Mouse (Mus musculus) neural tube, embryonic 15.5 days (tissue): Measurements from ENCODE around the gene Myo7a. TPM values are rescaled to one million over a fixed set of nuclear protein-coding genes. Genes with fewer than 3 reads are reported as not detected.

Experiments used
- ATAC-seq: fragments of 200-750 bp; cut with Nextera tagmentation; 2 replicates; pipeline ENCODE4 v1.8.0; 2017; ENCODE audit warnings: mild to moderate bottlenecking, moderate TSS enrichment, moderate library complexity; ENCODE audit not compliant: low FRiP score
- H3K27ac ChIP-seq: fragments of 300-500 bp; sonication (generic); replicated peaks from 2 replicates; pipeline ENCODE4 v1.5.1; 2015; ENCODE audit warnings: mild to moderate bottlenecking, inconsistent platforms
- H3K27me3 ChIP-seq: fragments of 300-500 bp; sonication (generic); replicated peaks from 2 replicates; pipeline ENCODE4 v1.6.1; 2015; ENCODE audit warnings: inconsistent platforms
- H3K36me3 ChIP-seq: fragments of 300-500 bp; sonication (generic); 2 replicates; pipeline ENCODE4 v1.6.1; 2015; ENCODE audit warnings: inconsistent platforms
- H3K4me1 ChIP-seq: fragments of 300-500 bp; sonication (generic); 2 replicates; pipeline ENCODE4 v1.6.1; 2015; ENCODE audit warnings: inconsistent platforms
- H3K4me2 ChIP-seq: fragments of 300-500 bp; sonication (generic); 2 replicates; pipeline ENCODE4 v1.6.1; 2015; ENCODE audit warnings: inconsistent platforms, mild to moderate bottlenecking, moderate library complexity
- H3K4me3 ChIP-seq: fragments of 300-500 bp; sonication (generic); replicated peaks from 2 replicates; pipeline ENCODE4 v1.5.1; 2015; ENCODE audit warnings: mild to moderate bottlenecking, inconsistent platforms
- H3K9ac ChIP-seq: fragments of 300-500 bp; sonication (generic); replicated peaks from 2 replicates; pipeline ENCODE4 v1.6.1; 2015; ENCODE audit warnings: mild to moderate bottlenecking, inconsistent platforms
- H3K9me3 ChIP-seq: fragments of 300-500 bp; sonication (generic); replicated peaks from 2 replicates; pipeline ENCODE4 v1.6.1; 2016; ENCODE audit warnings: inconsistent platforms
- WGBS: fragments of 180-500 bp; shearing (Covaris S2); methylation state at CpG from one replicate; pipeline ENCODE4 v1.1.7; 2015; ENCODE audit warnings: mixed read lengths; 5-methylcytosine and 5-hydroxymethylcytosine counted together
- polyA plus RNA-seq: library from polyadenylated mRNA; unstranded; fragments of >200 nt; fragmentation: Nextera tagmentation; extraction: Ambion mirVana; gene quantifications from 2 replicates; pipeline ENCODE4 v1.2.1, GENCODE M21; 2015

Gene Myo7a
- polyA plus RNA-seq, 1 experiment from 2014 or later = 16.0 TPM

DNA sequence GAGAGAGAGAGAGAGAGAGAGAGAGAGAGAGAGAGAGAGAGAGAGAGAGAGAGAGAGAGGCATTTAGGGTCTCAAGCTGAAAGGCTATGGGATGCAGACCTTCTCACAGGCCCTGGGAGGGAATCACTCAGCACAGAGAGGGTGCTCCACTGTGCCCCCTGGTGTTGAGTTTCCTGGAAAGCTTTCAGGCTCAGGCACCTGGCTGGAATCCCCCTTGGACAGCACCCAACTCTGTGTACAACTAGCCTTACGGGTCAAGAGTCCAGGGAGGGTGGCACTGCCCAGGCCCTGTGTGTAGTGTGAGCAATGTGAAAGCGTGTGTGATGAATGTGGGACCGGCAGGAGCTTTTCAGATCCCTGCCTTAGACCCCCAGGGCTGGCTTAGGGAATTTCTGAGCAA lies 21.9 kb upstream of the Myo7a start:
- Histone ChIP-seq H3K36me3 (peaks cover 6% of the 10 kb centered on the region; the same call in 1 of the 2 replicates), H3K4me1 (peaks cover 33% of the 10 kb centered on the region), H3K4me3 (no peak overlapping the region), H3K27me3 (no peaks in the 10 kb centered on the region), H3K9me3 (no peaks in the 10 kb centered on the region), H3K4me2 (no peak overlapping the region), H3K27ac (peak overlapping the region; percentile 51; the same call in 1 of the 2 replicates), H3K9ac (no peak overlapping the region)
- ATAC-seq = no peak
- WGBS = 65% methylated on average over 3 of the region's 3 CpGs

DNA sequence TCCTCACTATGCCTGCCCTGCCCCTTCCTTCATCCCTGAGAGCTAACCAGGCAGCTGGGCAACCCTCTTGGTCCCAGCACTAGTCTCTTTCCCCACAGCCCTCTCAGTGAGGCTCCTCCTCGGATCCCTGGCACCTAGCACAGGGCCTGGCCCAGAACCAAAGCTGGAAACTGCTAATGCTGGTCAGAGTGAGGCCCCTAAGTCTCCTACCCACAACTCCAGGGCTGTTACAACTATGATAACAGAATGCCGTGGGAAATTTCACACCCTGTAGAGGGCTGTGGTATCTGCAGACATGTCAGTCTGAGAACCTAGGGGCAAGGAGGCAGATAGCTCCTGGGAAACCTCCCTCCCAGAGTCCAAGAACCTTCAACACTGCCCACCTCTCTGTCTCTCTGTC lies 21.3 kb upstream of the Myo7a start:
- Histone ChIP-seq H3K36me3 (peaks cover 8% of the 10 kb centered on the region; the same call in 1 of the 2 replicates), H3K27me3 (no peaks in the 10 kb centered on the region), H3K9ac (no peak overlapping the region), H3K4me1 (peaks cover 33% of the 10 kb centered on the region), H3K4me3 (no peak overlapping the region), H3K4me2 (no peak overlapping the region), H3K9me3 (no peaks in the 10 kb centered on the region), H3K27ac (no peak overlapping the region)
- ATAC-seq = no peak
- 54% methylated on average over 2 of the region's 2 CpGs for WGBS

DNA sequence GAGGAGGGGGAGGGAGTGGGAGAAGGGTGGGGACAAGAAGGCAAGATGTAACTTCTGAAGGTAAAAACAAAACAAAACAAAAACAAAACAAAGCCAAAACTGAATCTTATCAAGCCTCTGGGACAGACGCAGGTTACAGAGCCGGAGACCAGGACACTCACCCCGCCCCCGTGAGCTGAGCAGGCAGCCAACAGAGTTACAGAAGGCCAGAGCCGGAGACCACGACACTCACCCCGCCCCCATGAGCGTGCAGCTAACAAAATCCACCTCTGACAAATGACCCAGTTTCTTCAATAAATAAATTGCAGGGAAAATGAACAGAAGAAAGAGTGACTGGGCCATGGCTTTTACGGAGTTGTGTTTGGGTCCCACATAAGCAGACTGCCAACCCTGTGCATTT lies 19.9 kb upstream of the Myo7a start:
- Histone ChIP-seq H3K27ac (no peak overlapping the region), H3K36me3 (peaks cover 9% of the 10 kb centered on the region; the same call in 1 of the 2 replicates), H3K9ac (no peak overlapping the region), H3K4me1 (peaks cover 28% of the 10 kb centered on the region), H3K9me3 (no peaks in the 10 kb centered on the region), H3K4me3 (no peak overlapping the region), H3K4me2 (no peak overlapping the region), H3K27me3 (no peaks in the 10 kb centered on the region)
- no peak for ATAC-seq
- WGBS = 27% methylated on average over 9 of the region's 9 CpGs

DNA sequence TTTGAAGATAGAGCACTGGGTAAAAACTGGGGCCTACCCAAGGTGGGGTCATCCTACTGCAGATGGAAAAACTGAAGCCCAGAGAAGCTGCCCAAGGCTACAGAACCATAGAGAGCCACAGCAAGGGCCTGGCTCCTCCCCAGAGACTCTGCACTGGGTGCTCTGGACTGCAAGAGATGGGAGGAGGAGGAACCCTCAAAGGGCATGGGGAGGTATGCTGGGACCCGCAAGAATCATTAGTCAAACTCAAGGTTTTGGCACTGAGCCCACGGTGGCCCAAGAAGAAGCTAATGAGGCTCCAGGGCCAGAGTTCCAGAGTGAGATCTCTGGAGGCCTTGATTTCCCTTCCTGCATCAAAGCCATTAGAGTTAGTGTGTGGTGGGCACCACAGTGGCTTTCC lies 18.7 kb upstream of the Myo7a start:
- Histone ChIP-seq H3K4me3 (no peak overlapping the region), H3K36me3 (peaks cover 9% of the 10 kb centered on the region; the same call in 1 of the 2 replicates), H3K4me1 (peaks cover 28% of the 10 kb centered on the region), H3K9me3 (no peaks in the 10 kb centered on the region), H3K27ac (no peak overlapping the region), H3K4me2 (no peak overlapping the region), H3K27me3 (no peaks in the 10 kb centered on the region), H3K9ac (no peak overlapping the region)
- 64% methylated on average over 2 of the region's 2 CpGs for WGBS
- ATAC-seq = no peak

DNA sequence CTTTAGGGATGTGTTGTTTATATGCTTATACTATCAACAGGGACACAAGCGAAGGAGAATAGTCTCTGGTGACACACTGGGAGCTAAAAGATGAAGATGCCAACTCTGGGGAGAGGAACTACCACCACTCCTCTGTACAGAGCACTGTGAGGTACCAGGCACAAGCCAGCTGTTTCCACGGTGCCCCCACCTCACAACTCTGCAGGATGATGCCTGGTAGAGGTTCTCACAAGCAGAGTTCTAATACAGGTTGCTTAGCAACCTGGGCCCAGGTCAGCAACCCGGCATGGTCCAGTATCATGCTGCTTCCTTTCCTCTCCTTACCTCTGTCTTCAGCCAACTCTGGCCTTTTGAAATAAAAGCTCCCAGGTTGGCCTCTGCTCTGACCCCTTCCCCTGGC lies 18.3 kb upstream of the Myo7a start:
- Histone ChIP-seq H3K4me3 (no peak overlapping the region), H3K27ac (no peak overlapping the region), H3K36me3 (peaks cover 12% of the 10 kb centered on the region; the same call in 1 of the 2 replicates), H3K9me3 (no peaks in the 10 kb centered on the region), H3K9ac (no peak overlapping the region), H3K27me3 (no peaks in the 10 kb centered on the region), H3K4me2 (no peak overlapping the region), H3K4me1 (peaks cover 28% of the 10 kb centered on the region)
- no peak for ATAC-seq
- 35% methylated on average over 3 of the region's 3 CpGs for WGBS

DNA sequence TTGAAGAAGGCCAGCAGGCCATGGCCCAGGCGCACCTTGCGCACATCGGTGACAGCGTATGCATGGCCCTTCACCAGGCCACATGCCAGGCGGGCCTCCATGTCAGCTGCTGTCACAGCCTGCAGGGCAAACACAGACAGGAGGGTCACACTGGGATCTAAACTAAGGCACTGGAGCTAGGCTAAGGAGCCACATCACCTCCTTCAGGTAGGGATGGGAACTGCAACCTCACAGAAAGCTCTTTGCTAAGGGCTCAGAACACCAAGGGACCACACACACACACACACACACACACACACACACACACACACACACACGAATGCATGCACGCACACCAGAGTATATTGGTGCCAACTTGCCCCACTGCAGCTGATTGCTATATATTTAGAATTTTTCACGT lies 12.4 kb upstream of the Myo7a start:
- Histone ChIP-seq H3K36me3 (peaks cover 55% of the 10 kb centered on the region), H3K4me1 (no peaks in the 10 kb centered on the region), H3K9ac (no peak overlapping the region), H3K27me3 (no peaks in the 10 kb centered on the region), H3K27ac (no peak overlapping the region), H3K9me3 (no peaks in the 10 kb centered on the region), H3K4me2 (no peak overlapping the region), H3K4me3 (no peak overlapping the region)
- ATAC-seq = no peak
- 94% methylated on average over 8 of the region's 8 CpGs for WGBS

DNA sequence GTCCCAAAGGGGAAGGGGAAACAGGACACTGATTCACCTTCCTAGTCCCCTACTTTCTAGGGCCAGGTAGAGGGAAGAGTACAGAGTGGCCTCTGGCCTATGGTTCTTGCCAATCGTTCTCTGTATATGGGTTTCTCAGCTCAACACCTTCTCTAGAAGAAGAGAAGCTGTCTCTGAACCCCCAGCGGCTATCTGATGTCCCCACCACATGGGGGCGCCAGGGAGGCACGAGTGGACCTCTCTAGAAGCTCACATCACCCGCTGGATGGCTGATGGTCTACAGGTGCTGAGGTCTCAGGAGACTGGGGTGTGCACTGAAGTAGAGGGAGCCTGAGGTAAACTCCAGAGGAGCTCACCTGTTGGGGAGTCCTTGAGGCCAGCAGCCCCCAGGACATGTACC lies 6.1 kb upstream of the Myo7a start:
- H3K36me3 ChIP-seq = peaks cover 52% of the 10 kb centered on the region

DNA sequence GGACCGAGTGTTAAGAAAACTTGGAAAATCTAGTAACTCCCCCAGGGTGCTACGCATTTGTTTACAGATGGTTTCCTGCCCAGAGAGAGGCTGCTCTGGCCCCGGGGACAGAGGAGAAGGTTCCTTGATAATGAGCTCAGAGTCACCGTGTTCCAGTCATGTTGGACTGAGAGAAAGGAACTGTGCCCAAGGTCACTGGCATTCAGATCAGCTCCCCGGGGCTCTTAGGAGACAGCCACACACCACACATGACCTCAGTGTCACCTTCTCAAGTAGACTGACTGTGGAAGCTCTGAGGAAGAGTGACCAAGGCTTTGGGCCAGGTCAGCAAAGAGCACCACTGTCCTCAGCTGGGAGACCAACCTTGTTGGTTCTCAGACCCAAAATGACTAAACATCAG lies 5.4 kb upstream of the Myo7a start:
- Histone ChIP-seq H3K9ac (no peak overlapping the region), H3K27me3 (no peaks in the 10 kb centered on the region), H3K4me3 (no peak overlapping the region), H3K4me1 (peaks cover 5% of the 10 kb centered on the region), H3K4me2 (no peak overlapping the region), H3K27ac (no peak overlapping the region), H3K9me3 (no peaks in the 10 kb centered on the region), H3K36me3 (peaks cover 44% of the 10 kb centered on the region)
- WGBS = 72% methylated on average over 5 of the region's 5 CpGs
- no peak for ATAC-seq

More for the DNA sequence above, 6.1 kb upstream of the Myo7a start:
- H3K9me3 ChIP-seq = no peaks in the 10 kb centered on the region
- 43% methylated on average over 5 of the region's 5 CpGs for WGBS
- H3K9ac ChIP-seq = no peak overlapping the region
- H3K4me1 ChIP-seq = peaks cover 3% of the 10 kb centered on the region
- no peaks in the 10 kb centered on the region for H3K27me3 ChIP-seq
- ATAC-seq = no peak
- no peak overlapping the region for H3K4me2 ChIP-seq
- H3K4me3 ChIP-seq = no peak overlapping the region
- H3K27ac ChIP-seq = no peak overlapping the region

DNA sequence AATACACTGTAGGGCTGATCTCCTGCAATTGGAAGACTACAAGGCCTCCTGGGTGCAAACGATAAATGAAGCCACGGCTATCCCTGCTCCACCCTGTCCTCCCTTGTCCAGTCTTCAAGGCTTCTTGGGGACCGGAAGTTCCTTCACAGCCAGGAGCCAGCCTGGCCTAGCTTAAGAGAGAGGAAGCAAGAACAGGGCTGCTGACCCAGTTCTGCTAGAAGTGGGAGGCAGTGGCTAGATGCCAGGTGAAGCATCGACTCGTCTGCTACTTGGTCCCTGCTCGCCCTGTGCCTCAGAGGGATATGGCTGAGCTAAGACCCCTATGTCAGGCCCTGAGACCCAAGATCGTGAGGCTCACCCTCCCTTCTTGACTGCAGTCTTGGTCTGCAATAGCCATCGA lies 2.3 kb upstream of the Myo7a start:
- WGBS = 84% methylated on average over 8 of the region's 8 CpGs
- no peak for ATAC-seq
- no peak overlapping the region for H3K4me3 ChIP-seq

DNA sequence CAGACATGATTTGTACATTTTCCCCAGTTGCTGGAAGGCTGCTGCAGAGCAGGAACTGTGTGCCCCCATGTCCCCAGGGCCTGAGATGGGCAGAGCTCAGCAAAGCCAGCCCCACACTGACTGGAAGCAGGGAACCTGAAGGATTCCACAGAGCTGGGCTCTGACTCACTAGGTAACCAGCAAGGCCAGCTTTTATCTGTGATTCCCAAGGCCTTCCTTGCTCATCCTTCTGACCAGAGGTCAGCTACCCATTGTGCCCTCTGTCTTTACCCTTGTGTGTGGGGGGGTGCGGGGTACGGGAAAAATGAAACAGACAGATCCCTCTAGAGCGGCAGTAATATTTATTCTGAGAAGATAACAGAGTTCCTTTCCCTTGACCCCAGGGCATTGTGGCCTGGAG lies 1.9 kb upstream of the Myo7a start:
- no peak overlapping the region for H3K27ac ChIP-seq
- H3K9ac ChIP-seq = no peak overlapping the region
- no peaks in the 10 kb centered on the region for H3K9me3 ChIP-seq
- H3K36me3 ChIP-seq = peaks cover 19% of the 10 kb centered on the region
- H3K4me2 ChIP-seq = no peak overlapping the region
- no peak overlapping the region for H3K4me3 ChIP-seq
- no peak for ATAC-seq
- 87% methylated on average over 3 of the region's 3 CpGs for WGBS
- no peaks in the 10 kb centered on the region for H3K27me3 ChIP-seq
- peaks cover 5% of the 10 kb centered on the region for H3K4me1 ChIP-seq

More for the DNA sequence above, 2.3 kb upstream of the Myo7a start:
- Histone ChIP-seq H3K36me3 (peaks cover 19% of the 10 kb centered on the region), H3K4me2 (no peak overlapping the region), H3K9ac (no peak overlapping the region), H3K27me3 (no peaks in the 10 kb centered on the region), H3K4me1 (peaks cover 5% of the 10 kb centered on the region), H3K27ac (no peak overlapping the region), H3K9me3 (no peaks in the 10 kb centered on the region)

DNA sequence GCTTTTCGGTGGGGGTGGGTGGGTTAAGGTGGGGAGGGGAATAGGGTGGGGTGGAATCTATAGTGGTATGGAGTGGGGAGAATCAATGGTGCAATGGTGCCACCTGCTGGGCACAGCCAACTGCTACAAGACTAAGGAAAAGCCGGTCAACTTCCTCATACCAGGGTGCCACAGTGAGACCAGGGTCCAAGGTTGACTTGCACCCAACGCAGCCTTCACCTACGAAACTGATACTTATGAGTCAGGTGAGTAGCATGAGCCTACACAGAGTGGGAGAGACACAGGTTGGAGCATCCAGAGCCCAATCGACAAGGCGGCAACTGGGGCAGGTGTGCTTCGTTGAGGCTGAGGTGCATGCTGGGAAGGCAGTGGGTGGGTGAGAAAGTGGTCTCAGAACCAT lies 1.0 kb upstream of the Myo7a start:
- Histone ChIP-seq H3K9me3 (no peaks in the 10 kb centered on the region), H3K27ac (no peak overlapping the region), H3K36me3 (peaks cover 11% of the 10 kb centered on the region), H3K4me2 (peak overlapping the region; percentile 58), H3K4me1 (peaks cover 5% of the 10 kb centered on the region), H3K27me3 (no peaks in the 10 kb centered on the region), H3K4me3 (peak overlapping the region; percentile 31), H3K9ac (no peak overlapping the region; the same call in 1 of the 2 replicates)
- peak; percentile 77 for ATAC-seq
- WGBS = 3% methylated on average over 7 of the region's 7 CpGs

DNA sequence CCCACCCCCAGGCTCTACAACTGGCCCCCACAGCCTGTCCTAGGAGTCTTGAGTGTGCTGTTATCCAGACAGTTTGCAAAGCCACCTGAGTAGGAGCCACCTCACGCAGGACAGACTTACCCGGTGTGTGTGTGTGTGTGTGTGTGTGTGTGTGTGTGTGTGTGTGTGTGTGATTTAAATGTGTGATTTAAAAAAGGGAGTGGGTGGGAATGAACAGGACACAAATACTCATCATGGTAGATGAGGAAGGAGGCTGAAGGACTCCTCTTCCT lies 573 bp upstream of the Myo7a start:
- Histone ChIP-seq H3K4me3 (no peak overlapping the region), H3K9me3 (no peaks in the 10 kb centered on the region), H3K27me3 (no peaks in the 10 kb centered on the region), H3K27ac (no peak overlapping the region), H3K36me3 (peaks cover 7% of the 10 kb centered on the region), H3K4me1 (peaks cover 5% of the 10 kb centered on the region), H3K9ac (no peak overlapping the region), H3K4me2 (peak overlapping the region; percentile 58; the same call in 1 of the 2 replicates)
- 88% methylated on average over 2 of the region's 2 CpGs for WGBS
- peak; percentile 39; the same call in 1 of the 2 replicates for ATAC-seq
